Mouse (Mus musculus) lung, postnatal 36 days (tissue): ENCODE results near the gene H1f0.

ENCODE experiments used
- DNase-seq: peaks from one replicate; pipeline ENCODE4 v3.0.0; 2022; ENCODE audit warnings: mixed read lengths

H1f0 gene

GRCm38 (mm10) chr15:79040501-79041416 is 12.5 kb downstream of the H1f0 start:
- no peak for DNase-seq

GRCm38 (mm10) chr15:79041585-79041984 is 13.3 kb downstream of the H1f0 start, which contains the start of gene Galr3:
Gene Galr3, plus strand, starts transcription at chr15:79041885.
- no peak for DNase-seq

- DNase-seq = no peak
These were observed 14.7 kb downstream of the H1f0 start for GRCm38 (mm10) chr15:79042721-79043491.

- DNase-seq = no peak
These were observed 16.6 kb downstream of the H1f0 start for GRCm38 (mm10) chr15:79044837-79045236.

DNA sequence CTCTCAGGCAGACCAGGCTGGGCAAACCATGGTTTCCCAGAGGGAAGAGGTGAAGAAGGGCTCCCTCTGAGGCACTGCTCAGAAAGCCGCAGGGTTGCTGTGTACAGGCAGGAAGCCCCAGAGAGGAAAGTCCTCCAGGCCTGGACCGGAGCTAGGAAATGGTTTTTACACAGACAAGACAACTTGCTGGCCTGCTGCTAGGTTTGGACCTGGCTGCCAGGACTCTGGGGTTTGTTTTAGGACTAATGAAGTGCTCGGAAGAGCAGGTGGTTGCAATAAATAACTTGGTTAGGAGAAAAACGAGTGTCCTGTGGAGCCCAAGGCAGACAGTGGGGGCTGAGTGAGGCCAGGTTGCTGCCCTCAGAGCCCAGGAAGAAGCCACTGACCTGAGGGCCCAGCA is 19.9 kb downstream of the H1f0 start:
- no peak for DNase-seq

DNA sequence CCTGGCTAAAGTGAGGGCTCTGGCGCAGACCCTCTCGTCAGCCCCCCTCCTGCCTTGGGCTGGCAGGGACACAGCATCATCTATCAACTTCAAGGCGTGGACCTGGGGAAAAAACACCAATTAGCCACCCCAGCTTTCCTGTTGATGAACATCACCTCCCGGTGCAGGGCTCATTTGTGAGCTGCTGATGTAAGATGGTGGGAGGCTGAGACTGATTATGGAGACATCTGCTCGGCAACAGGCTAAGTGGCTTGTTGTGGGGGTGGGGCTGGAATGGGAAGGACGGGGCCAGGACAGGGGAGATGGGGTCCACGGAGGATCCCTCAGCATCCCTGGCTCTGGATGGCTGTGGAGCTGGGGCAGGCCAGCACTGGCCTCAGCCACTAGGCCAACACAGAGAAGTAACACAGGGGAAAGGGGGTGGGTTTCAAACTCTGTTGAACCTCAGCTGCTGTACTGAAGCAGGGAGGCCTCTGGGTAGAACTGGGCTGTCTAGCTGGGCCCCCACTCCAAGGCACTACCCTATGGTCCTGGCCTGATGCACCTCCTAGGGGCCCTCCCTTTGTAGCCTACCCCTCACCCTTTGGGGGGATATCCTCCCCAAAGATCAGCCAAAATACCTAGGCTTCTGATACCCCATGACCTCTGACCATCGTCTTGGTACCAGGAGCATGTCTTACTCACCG is 22.1 kb downstream of the H1f0 start:
- DNase-seq = no peak

- DNase-seq = no peak
These were observed 22.7 kb downstream of the H1f0 start for GRCm38 (mm10) chr15:79050964-79051363.

DNA sequence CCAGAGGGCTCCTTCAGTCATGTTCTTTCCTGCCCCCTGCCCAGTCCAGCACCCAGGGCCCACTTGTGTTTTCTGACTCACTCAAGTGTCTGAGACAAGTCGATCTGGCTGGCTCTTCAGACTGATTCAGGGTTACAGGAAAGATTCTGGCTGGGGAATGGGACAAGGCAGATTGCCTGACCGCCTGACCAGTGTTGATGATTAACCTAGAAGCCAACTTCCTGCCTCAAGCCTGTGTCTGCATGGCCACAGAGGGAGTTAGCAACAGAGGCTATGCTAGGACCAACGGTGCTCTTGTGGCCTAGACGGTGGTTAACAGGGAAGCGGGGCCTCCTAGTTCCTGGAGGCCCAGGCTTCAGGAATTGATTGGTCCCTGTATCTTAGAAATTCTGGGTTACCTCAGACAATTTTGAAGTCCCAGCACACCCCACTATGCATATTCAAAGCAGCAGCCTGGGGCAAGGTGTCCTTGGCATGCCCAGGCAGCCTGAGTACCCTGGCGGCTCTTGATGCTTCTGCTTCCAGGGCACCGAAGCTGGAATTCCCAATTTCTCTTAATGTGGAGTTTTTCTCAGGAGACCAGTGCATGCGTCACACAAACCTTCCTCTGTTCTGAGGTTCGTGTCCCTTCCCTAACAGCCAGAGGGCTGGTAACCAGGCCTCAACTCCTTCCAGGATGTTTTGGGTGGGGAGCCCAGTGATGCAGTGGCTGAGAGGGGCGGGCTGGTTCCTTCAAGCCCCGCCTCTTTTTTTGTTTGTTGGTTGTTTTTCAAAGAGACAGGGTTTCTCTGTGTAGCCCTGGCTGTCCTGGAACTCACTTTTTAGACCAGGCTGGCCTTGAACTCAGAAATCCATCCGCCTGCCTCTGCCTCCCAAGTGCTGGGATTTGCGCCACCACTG is 23.5 kb downstream of the H1f0 start:
- peak; percentile 68 for DNase-seq

GRCm38 (mm10) chr15:79052366-79052765 is 24.1 kb downstream of the H1f0 start:
- no peak for DNase-seq

GRCm38 (mm10) chr15:79056601-79057000 is 28.4 kb downstream of the H1f0 start:
- no peak for DNase-seq

- no peak for DNase-seq
These were observed 29.6 kb downstream of the H1f0 start for GRCm38 (mm10) chr15:79057850-79058249.

GRCm38 (mm10) chr15:79060887-79061565 is 32.8 kb downstream of the H1f0 start:
- peak; percentile 46 for DNase-seq

DNA sequence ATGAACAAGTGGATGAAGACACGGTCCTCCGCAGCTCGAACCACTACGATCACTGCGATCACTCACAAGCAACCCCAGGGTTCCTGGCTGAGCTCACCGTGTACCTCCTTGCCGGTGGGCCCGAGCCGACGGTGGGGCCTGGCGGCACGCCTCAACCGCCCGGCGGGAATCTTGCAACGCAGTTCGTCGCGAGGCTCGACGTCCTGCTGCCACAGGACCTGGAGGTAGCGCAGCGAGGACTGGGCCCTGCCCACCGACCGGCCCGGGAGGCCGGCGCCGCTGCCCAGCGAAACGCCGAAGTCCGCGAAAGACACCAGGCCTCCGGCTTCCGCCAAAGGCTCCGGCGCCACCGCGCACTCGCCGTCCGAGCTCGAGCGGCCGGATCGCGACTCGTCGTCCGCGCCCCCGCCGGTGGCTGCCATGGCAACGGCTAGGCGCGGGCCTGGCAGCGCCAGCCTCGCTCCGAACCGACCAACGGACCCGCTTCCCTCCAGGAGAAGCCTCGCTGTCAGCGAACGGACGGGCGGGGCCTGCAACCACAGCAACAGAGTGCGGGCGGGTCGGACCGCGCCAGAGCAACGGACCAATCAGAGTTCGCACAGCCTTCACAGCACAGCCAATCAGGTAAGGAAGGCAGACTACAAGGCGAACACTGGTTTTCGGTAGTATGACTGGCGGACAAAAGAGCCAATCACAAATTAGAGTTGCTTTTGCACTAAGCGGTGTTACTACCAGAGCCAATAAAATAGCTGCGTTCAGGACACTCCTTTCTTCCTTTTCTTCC is 34.3 kb downstream of the H1f0 start, which contains the start of gene Ankrd54:
Gene Ankrd54 (minus strand): TSS at position 518 of the 784 bp plus-strand sequence.
- peak; percentile 100 for DNase-seq

- no peak for DNase-seq
These were observed 35.0 kb downstream of the H1f0 start for GRCm38 (mm10) chr15:79063160-79063740.

GRCm38 (mm10) chr15:79065086-79065770 is 37.0 kb downstream of the H1f0 start:
- no peak for DNase-seq

DNA sequence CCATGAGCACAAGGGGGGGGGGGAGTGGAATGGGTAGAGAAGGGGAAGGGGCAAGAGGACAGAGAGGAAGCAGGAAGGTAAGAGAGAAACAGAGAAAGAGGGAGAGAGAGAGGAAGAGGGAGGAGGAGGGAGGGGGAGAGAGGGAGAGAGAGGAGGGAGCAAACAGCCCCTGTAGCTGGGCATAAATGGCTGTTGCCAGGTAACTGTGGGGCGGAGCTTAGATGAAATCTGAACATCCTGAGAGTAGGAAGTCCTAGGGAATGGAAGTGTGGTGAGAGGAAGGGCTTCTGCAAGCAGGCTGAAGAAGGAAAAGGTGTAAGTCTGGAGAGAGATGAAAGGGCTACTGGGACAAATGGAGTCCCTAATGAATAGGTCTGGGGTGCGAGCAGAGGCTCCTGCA is 38.0 kb downstream of the H1f0 start:
- peak; percentile 30 for DNase-seq

GRCm38 (mm10) chr15:79067631-79068030 is 39.4 kb downstream of the H1f0 start:
- DNase-seq = no peak

- DNase-seq = no peak
These were observed 40.2 kb downstream of the H1f0 start for GRCm38 (mm10) chr15:79068416-79068815.
